Mouse (Mus musculus) testis, postnatal 14 days (tissue): ENCODE data around the gene Tagap.

Source experiments
- DNase-seq: peaks from one replicate; pipeline ENCODE4 v3.0.0; 2021; ENCODE audit warnings: low spot score

Tagap gene

GRCm38 (mm10) chr17:7925413-7926160 is at the start of gene Tagap:
TSS of gene Tagap (plus strand) at chr17:7926000.
- DNase-seq, result no peak

GRCm38 (mm10) chr17:7876541-7876940 is 49.3 kb upstream of the Tagap start:
- DNase-seq, result no peak

- no peak for DNase-seq
These were observed 48.5 kb upstream of the Tagap start for GRCm38 (mm10) chr17:7877191-7877764.

DNA sequence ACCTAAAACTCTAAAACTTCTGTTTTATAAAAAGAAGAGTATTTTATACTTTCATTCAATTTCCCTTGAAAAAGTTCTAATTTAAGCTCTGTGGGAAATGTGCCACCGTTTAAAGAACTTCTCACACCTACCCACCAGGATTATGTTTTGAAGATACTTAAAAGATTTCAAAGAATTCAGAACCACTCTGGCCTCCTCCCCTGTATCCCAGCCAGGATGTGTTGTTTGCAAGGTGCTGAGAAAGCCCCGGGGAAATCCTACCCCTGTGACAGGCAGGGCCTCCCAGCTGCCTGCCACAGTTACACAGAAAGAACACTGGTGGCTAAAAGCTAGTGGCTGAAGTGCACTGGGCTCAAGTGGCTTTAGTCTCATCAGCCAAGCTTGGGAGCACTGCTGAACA is 47.9 kb upstream of the Tagap start:
- no peak for DNase-seq

GRCm38 (mm10) chr17:7879529-7879928 is 46.3 kb upstream of the Tagap start:
- DNase-seq, result no peak

DNA sequence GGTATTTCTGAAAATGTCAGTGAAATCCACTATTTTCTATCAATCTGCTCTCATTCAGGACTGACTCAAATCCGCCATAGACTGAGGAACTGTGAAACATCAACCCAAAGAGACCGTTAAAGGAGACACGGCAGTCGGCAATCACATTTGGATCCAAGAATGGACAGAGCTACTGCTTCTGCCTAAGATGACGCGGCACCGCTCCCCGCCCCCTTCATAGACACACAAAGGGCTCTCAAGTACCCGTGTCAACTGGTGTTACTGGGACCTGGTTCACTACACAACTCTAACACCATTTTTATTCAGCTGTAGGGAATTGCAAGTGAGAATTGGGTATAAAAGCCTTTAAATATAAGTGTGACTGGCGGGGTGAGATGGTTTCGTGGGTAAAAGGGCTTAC is 42.7 kb upstream of the Tagap start:
- DNase-seq, result no peak

DNA sequence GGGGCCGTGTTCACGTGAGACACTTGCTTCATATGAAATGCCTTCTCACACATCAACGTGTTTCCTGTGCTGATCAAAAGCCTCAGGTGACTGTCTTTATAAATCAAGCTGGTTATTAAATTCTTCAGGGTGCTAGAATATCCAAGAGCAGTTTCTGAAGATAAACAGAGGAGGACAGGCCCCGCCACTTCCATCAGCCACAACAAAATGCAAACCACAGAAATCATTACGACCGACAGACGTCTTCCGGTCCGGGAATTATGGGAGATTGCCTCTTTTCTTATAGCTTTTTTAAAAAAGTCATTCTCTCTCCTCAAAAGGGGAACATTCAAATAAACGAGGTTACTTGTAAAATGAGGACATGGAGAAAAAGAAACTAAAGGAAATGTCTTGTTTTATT is 41.2 kb upstream of the Tagap start:
- no peak for DNase-seq

DNA sequence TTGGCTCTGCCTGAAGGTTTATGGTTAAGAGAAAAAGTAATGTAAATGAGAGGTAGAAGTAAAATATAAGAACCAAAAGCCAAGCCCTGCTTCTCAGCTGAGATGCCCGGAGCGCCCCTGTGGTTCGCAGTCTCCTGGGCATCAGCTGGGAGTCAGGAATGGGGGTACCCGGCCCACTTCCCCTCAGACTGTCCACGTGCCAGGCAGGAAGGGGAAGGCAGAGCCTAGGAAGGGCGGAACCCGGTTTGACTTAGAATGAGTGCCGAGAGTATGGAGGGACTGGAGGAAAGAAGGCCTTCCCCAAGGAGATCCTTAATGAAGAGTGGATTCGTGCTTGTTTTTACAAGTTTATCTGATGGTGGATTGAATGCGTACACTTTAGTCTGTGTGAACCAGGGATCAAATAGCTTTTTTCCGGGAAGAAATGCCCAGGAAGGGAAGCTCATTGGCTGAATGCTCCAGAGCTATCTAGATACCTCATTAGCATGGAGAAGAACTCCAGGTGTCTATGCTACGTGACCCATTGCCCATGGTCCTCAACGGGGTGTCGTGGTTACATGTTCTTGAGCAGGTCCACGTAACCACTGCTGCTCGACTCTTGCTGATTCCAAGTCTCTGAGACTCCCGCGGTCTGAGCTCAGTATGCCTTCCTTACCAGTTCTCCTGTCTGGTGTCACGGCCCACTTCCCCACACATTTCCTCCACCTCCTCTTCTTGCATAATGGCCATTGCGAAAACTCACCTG is 38.6 kb upstream of the Tagap start:
- DNase-seq, result no peak

DNA sequence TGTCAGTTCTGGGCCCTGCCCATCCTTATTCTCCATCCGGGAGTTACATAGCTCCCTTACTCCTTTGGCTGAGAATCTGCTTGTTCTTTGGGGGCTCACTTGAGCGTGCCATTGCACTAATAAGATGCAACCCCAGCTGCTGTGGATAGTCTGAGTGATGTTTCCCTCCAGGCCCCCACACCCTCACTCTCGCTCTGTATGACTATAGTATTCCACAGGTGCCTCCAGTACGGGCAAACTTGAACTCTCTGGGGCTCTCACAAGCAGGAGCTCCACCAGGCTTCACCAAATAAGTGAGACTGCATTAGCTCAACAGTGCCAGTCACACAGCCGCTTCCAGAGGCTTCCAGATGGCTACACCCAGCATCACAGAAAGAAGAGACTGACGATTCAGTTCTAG is 37.5 kb upstream of the Tagap start:
- DNase-seq, result no peak

DNA sequence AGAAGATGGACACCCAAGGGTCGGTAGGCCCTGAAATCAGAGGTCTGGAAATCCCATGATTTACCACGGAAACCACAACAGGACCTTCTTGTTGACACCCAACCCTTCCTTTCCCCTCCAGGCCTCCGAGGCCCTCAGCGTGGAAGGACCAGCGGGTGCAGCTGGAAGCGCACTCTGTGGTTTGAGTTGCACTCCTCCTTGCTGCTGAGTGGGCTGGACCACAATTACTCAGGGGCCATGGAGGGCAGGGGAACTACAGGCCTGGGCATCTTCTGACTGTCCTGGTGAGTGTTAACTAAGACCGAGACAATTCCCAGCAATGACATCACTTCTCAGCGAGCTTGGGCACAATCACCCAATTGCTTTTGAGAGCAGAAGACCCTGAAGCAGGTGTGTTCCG is 36.8 kb upstream of the Tagap start:
- DNase-seq, result no peak

DNA sequence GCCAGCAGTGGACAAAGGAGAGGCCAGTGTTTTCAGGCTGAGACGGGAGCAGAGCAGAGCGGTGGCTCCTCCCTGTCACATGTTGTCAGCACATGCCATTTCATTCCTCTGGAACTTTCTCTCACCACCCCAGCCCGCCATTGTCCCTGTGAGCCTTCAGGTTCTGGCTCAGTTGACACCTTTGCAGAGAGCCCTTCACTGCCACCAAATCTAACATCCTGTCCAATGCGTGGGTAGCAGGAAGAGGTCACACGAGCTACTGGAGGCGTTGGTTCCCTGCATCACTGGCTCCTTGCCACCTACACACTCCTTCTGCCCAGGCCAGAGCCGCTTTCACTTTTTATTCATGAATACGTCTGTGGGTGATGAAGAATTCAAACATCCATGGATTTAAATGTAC is 33.1 kb upstream of the Tagap start:
- DNase-seq, result no peak

DNA sequence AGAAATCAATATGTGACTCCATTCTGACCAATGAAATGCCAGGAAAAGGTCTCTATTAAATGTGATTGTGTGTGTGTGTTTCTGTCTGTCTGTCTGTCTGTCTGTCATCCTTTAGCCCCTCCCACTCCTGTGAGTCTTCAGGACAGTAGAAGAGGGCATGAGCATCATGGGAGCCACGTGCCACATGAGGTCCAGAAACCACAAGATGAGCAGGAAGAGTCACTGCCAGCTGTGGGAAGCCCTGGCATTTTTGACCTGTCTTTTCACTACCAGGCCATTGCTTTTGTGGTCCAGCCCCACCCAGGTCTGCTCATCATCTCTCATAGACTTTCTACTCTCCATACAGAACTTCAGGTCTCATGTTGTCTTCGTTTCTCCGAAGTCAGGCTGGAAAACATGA is 31.7 kb upstream of the Tagap start:
- DNase-seq, result no peak

DNA sequence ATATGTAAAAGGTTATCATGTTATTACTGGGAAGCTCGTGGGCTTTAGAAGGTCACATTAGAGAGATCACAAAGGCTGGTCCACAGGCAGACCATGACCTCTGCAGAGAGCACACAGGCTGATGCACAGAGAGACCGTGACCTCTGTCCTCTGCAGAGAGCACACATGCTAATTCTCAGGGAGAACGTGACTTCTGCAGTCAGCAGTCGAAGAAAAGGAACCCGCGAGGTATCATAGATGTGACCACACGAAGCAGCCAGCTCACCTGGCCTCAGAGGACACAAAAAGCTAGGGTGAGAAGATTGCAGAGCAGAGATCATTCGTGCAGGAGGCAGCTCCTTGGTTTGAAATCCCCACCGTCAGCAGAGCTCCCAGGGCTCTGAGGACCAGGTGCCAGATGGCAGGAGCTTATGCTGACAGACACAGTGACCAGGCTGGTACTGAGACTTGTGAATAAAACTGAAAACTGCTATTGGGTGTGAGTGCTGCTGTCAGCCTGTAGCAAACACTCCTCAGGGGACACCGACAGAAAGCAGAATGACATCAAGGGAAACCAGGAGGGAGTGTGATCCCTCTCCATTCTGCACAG is 29.7 kb upstream of the Tagap start:
- DNase-seq, result no peak

GRCm38 (mm10) chr17:7897120-7897519 is 28.7 kb upstream of the Tagap start:
- no peak for DNase-seq

- no peak for DNase-seq
These were observed 28.0 kb upstream of the Tagap start for GRCm38 (mm10) chr17:7897756-7898155.

- no peak for DNase-seq
These were observed 26.6 kb upstream of the Tagap start for GRCm38 (mm10) chr17:7899233-7899632.

DNA sequence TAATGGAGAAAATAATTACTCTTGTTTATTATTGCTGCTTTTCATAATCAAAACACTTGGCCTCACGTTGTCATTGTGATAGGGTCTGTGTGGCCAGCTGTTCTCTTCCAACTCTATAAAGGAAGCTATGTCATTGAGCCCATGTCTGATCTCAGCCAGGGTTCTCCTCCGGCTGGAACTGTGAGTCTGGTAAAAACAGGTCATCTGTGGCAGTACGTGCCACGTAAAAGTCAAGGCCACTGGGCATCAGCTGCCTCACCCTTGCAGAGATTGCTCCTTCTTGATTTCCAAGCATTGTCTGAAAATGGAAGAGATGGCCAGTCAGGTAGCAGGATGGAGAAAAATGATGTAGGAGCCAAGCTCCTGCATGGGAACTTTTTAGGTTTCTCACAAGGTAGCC is 25.8 kb upstream of the Tagap start:
- DNase-seq, result no peak

- no peak for DNase-seq
These were observed 24.3 kb upstream of the Tagap start for GRCm38 (mm10) chr17:7901536-7901935.

- DNase-seq, result no peak
These were observed 23.4 kb upstream of the Tagap start for GRCm38 (mm10) chr17:7902362-7902761.

GRCm38 (mm10) chr17:7904992-7905391 is 20.8 kb upstream of the Tagap start:
- DNase-seq, result no peak

DNA sequence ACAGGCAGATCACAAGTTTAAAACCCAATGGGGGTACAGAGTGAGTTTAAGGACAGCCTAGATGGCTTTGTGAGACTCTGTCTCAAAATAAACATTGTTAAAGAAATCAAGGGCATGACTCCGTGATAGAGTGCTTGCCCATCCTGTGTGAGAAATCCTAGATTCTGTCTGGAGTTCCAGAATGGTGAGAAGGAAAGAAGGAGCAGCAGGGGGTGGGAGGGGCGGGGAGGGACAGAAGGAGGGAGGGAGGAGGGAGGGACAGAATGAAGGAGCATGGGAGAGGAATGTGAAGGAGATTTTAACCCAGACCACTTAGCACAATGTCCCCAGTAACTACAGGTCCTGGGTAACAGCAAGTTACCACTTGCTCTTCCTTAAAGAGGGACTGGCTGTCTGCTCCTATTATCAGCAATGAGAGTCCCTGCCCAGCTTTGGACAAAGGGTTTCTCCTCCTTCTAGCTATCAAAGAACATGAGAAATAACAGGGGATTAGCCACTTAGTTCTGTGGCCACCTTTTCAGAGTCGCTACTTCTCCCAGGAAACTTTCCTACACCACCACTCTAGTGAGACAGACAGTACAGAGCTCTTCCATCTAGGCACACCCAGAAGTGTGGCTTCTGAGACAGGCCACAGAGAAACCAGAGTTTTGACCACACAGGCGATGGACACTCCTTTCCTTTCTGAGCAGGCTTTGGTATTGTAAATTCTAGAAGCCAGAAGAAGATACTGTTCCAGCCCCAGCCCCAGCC is 19.7 kb upstream of the Tagap start:
- DNase-seq, result no peak

- DNase-seq, result no peak
These were observed 11.1 kb upstream of the Tagap start for GRCm38 (mm10) chr17:7914596-7915227.
